Mouse (Mus musculus): ENCODE measurements around the gene Tmcc1.
A peak's percentile ranks its signal among the peaks of the same experiment; 100 is the strongest.
"Not testable (repeated sequence)": the region's sequence is repeated elsewhere in the genome, so short reads cannot be mapped to it uniquely, and the experiment has no call there.

Gene Tmcc1

DNA sequence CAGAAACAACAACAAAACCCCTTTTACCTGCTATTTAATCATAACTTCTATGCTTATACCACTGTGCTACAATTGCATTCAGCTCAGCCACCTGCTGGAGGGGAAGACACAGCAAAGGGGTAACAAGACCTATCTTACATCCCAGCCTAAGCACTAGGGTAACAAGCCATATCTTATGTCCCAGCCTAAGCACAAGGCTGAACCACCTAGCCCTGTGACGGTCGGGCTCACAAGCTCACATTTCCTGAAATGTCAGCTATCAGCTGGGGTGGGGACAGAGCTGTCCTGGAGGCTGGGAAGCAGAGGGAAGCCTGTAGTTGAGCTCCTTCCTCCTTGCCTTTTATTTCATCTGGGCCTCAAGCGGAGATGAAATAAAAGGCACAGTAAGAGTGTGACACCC is 115.7 kb downstream of the Tmcc1 start:
- DNase-seq (ENCODE audit: low read depth, low spot score) = no peak

DNA sequence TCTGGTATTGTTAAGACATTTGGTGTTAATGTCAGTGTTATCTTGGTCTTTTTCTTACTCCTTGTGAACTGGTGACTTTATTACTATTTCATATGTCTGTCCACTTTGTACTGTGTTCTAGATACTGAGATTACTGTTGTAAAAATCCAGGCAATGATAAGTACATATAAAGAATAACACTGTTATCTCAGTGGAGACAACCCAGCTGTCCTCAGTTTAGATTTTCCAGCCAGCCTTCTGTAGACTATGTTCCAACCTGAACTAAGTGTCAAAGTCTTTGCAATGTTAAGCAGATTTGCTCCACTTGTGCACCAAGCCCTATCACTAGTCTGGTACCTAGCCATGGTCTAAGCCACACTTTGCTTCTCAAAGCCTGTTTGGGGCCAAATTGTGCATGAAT is 118.4 kb downstream of the Tmcc1 start:
- DNase-seq (ENCODE audit: low read depth, low spot score) = no peak

DNA sequence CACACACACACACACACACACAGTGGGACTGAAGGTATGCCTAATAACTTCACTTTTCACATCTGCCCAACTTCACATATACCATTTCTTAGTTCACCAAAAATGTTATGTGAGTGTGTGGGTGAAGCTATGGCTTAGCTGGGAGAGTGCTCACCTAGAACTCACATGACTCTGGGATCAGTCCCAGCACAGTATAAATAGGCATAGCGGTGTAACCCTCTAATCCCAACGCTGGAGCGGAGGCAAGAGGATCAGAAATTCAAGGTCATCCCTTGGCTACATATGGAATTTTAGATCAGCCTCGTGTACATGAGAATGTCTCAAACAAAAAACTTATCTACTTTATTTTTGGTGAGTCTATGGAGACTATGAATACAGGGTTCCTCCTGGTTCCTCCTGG is 119.7 kb downstream of the Tmcc1 start:
- DNase-seq (ENCODE audit: low read depth, low spot score) = no peak

GRCm38 (mm10) chr6:116072746-116073261 is 120.5 kb downstream of the Tmcc1 start:
- DNase-seq (ENCODE audit: low read depth, low spot score) = peak; percentile 60

DNA sequence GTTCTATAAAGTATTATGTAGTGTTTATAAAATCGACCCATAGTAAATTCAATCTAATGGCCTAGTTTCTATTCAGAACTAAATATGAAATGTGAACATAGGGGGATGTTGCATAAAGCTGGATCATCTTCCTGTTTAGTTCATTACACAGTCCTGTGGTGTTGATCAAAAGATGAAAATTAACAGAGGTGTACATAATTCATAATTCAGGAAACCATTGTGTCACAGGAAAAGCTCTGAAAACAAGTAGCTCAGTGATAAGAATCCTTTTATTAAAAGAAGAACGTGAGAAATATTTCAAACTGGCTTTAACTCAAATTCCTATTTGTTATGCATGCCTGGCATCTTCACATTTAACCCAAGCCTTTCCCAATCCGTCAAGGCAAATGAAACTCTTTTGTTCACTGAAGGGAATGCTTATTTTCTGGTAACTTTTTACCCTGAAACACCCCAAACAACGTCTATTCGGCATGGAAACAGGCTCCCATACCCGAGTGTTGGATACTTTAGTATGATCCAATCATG is 121.0 kb downstream of the Tmcc1 start:
- no peak for DNase-seq (ENCODE audit: low read depth, low spot score)

DNA sequence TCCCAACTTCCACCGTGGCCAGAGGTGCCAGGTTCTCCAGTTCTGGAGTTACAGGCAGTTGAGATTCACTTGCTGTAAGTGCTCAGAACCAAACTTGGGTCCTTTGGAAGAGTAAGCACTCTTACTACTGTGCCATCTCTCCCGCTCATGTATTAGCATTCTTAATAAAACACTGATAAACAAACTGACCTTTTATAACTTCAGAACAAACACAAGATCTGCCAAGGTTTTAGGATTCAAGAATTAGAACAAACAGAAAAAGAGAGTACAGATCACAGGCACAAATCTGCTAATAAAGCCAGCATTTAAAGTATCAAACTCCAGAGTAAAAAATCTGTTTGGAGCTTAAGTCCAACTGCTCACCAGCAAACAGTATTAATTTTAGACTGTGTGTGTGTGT is 121.5 kb downstream of the Tmcc1 start:
- DNase-seq (ENCODE audit: low read depth, low spot score) = no peak

GRCm38 (mm10) chr6:116070558-116070957 is 122.7 kb downstream of the Tmcc1 start:
- DNase-seq (ENCODE audit: low read depth, low spot score) = no peak

DNA sequence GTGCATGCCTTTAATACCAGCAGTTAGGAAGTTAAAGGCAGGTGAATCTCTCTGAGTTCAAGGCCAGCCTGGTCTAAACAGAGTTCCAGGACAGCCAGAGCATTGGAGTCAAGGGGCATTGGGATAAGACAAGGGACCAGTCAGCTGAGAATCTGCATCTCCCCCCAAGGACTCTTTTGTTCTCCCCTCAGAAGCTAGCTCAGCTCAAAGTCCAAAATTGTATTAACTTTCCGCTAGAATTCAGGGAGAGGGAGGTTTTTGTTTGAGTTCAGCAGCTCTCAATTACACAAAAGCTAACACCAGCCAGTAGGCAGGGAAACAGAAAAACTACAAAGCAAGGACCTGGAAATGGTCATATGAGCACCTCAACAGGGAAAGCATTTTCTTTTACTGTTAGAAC is 129.8 kb downstream of the Tmcc1 start:
- DNase-seq (ENCODE audit: low read depth, low spot score) = no peak

DNA sequence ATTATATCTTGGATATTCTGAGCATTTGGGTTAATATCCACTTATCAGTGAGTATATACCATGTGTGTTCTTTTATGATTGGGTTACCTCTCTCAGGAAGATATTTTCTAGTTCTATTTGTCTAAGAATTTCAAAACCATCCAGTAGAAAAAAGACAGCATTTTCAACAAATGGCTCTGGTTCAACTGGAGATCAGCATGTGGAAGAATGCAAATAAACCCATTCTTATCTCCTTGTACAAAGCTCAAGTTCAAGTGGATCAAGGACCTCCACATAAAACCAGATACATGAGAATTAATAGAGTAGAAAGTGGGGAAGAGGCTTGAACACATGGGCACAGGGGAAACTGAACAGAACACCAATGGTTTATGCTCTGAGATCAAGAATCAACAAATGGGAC is 133.7 kb downstream of the Tmcc1 start:
- DNase-seq (ENCODE audit: low read depth, low spot score) = not testable (repeated sequence)

GRCm38 (mm10) chr6:116058541-116059300 is 134.6 kb downstream of the Tmcc1 start:
- DNase-seq (ENCODE audit: low read depth, low spot score) = no peak

- peak; percentile 90 for DNase-seq (ENCODE audit: low read depth, low spot score)
Measured at GRCm38 (mm10) chr6:116056676-116057264, 136.5 kb downstream of the Tmcc1 start.

- peak; percentile 71 for DNase-seq (ENCODE audit: low read depth, low spot score)
Measured at GRCm38 (mm10) chr6:116055766-116056165, 137.5 kb downstream of the Tmcc1 start.

- peak; percentile 97 for DNase-seq (ENCODE audit: low read depth, low spot score)
Measured at GRCm38 (mm10) chr6:116055001-116055471, 138.2 kb downstream of the Tmcc1 start.

DNA sequence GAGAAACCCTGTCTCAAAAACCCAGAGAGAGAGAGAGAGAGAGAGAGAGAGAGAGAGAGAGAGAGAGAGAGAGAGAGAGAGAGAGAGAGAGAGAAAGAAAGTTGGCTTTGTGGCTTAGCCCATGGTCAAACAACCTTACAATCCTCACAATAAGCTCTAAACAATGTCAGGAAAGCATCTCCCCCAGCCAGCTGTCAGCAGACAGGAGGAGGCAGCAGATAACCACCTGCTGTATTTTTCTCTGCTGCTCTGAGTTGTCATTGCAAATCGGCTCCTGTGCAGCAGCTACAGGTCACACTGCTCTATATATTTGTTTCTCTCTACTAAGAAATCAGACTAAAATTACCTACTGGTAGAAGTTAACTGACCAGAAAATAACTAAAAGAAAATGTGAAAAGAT is 145.4 kb downstream of the Tmcc1 start:
- peak; percentile 52 for DNase-seq (ENCODE audit: low read depth, low spot score)

GRCm38 (mm10) chr6:116047366-116047765 is 145.9 kb downstream of the Tmcc1 start:
- DNase-seq (ENCODE audit: low read depth, low spot score) = peak; percentile 76

- DNase-seq (ENCODE audit: low read depth, low spot score) = peak; percentile 61
Measured at GRCm38 (mm10) chr6:116044039-116044438, 149.2 kb downstream of the Tmcc1 start.

GRCm38 (mm10) chr6:116038222-116038621 is 155.1 kb downstream of the Tmcc1 start:
- no peak for DNase-seq (ENCODE audit: low read depth, low spot score)

- peak; percentile 64 for DNase-seq (ENCODE audit: low read depth, low spot score)
Measured at GRCm38 (mm10) chr6:116037281-116037831, 155.9 kb downstream of the Tmcc1 start.

DNA sequence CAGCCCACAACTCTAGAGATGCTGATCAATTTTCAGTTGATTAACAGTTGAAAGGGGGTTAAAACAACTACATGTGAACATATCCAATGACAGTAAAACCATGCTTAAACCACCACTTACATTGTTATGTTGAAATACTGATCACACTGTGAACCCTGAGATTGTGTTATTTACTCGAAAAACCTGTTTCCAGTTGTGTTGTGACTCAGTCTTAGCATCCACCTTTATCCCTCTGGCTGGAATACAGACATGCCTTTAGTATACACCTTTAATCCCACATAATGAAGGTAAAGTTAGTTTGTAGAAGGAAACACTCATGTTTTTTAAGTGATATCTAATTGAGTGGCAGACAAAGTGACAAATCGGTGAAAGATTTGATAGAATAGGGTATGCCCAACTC is 156.7 kb downstream of the Tmcc1 start:
- DNase-seq (ENCODE audit: low read depth, low spot score) = no peak

DNA sequence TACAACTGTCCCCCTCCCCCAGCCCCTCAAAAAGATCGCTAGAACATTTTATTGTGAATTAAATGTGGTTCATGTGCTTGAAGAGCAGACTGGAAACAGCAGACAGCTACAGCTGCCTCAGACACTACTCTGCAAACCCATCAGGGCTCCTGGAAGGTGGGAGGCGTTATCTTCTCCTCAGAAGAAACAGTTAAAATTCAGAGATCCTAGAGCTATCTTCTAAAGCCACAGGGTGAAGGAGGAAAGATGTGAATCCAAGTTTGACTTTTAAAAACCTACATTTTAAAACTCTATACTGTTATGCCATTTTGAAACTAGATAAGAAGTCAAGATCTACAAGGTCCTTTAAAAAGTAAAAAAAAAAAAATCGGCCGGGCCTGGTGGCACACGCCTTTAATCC is 162.2 kb downstream of the Tmcc1 start:
- DNase-seq (ENCODE audit: low read depth, low spot score) = no peak

- DNase-seq (ENCODE audit: low read depth, low spot score) = no peak
Measured at GRCm38 (mm10) chr6:116024666-116025065, 168.6 kb downstream of the Tmcc1 start.

DNA sequence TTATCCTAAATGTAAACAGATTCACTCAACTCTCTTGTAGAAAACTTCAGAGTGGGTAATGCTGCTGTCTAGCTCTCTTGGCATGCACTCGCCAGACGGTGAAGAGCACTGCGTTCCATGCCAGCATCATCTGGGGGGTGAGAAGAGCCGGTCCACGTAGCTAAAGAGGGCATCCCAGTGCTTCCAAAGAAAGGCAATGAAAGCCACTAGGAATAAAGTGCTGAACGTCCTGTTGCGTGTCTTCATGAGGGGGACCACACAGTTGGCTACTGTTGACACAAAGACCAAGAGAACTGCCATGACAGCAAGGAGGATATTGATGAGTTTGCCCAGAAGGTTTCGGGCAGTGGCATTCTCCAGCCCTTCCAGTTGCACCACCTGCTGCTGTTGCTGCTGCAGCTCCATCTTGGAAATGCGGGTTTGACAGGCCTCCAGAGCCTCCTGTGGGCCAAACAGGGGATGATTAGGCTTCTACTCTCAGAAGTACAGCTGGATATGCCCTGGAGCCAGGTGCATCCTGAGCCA is 171.3 kb downstream of the Tmcc1 start:
- DNase-seq (ENCODE audit: low read depth, low spot score) = no peak
